Mouse (Mus musculus) central nervous system, embryonic 18 days (tissue): Measurements from ENCODE around the gene Olfr341. TPM values are rescaled to one million over a fixed set of nuclear protein-coding genes. Genes with fewer than 3 reads are reported as not detected.

Experiments used
- polyA plus RNA-seq: library from polyadenylated mRNA; depleted of rRNA; stranded (reverse); fragments of >200 nt; gene quantifications from 2 replicates; pipeline ENCODE4 v1.2.3, GENCODE M21; 2012; rRNA removed

Gene Olfr341
- not detected in 2 replicates for polyA plus RNA-seq

DNA sequence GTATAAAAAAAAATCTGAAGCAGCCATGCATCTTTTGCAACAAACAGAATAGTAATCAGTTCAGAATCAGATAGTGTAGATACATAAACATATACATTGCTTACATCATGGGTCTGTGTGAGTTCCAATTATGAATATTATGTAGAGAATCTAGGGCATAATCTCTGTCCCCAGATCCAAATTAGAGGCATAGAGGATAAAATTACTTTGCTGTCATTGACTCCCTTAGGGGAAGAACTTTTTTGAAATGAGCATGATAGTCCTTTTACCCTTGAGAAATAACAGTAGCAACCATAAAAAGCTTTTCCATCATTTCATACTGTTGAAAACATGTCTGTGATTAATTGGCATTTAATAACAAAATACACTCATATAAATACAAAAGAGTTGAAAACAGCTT, at the start of gene Olfr341:
Olfr341 (minus strand) TSS at position 101 of the 400 bp plus-strand sequence.

DNA sequence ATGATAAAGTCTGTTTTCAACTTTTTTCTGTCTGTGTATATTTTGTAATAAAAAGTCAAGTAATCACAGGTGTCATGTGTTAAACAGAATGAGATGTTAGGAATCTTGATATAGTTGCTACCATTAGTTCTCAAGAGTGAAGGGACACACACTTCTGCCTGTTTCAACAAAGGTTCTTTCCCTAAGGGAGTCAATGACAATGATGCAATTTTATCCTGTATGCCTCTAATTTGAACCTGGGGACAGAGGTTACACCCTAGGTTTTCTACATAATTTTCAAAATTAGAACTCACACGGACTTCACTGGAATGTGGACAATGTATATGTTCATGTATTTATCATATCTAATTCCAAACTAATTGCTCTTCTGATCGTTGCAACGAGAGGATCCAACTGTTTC, 42.4 kb upstream of the Olfr341 start, which contains the start of gene Olfr342:
Olfr342 (plus strand) TSS at position 301 of the 400 bp plus-strand sequence.

DNA sequence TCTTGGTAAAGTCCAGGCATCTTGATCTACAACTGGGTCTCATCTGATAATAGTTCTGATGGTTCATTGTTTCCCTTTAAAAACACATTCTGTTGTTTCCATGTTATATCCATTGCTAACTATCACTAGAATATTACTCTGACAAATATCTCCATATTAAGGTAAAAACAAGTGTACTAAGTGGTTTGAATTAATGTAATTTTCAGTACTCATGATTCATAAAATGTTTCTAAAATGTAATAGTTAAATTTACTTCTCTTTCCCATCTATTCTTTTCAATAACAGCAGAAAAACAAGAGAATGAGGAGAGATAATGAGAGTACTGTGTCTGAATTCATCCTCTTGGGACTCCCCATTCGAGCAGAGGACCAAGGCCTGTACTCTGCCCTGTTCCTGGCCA, 30.0 kb downstream of the Olfr341 start, which contains the start of gene Olfr340:
Olfr340 (plus strand) TSS at position 301 of the 400 bp plus-strand sequence.

Other genes starting within 250 kb of the Olfr341 start
- gene Olfr338, start 108.9 kb downstream of the Olfr341 start, polyA plus RNA-seq = not detected in 2 replicates
- not detected in 2 replicates for gene Olfr339, start 63.5 kb downstream of the Olfr341 start, polyA plus RNA-seq
- not detected in 2 replicates for gene Olfr340, start 29.9 kb downstream of the Olfr341 start, polyA plus RNA-seq
- not detected in 2 replicates for gene Olfr342, start 42.5 kb upstream of the Olfr341 start, polyA plus RNA-seq
- not detected in 2 replicates for gene Olfr344, start 84.2 kb upstream of the Olfr341 start, polyA plus RNA-seq
- not detected in 2 replicates for gene Olfr345, start 157.6 kb upstream of the Olfr341 start, polyA plus RNA-seq
- not detected in 2 replicates for gene Olfr346, start 203.3 kb upstream of the Olfr341 start, polyA plus RNA-seq
- gene Olfr347, start 249.4 kb upstream of the Olfr341 start, polyA plus RNA-seq = not detected in 2 replicates